Mouse (Mus musculus) ES-Bruce4 (cell line): Measurements from ENCODE around the gene Nmnat2. TPM values are rescaled to one million over a fixed set of nuclear protein-coding genes. Genes with fewer than 3 reads are reported as not detected.
A peak's percentile ranks its signal among the peaks of the same experiment; 100 is the strongest.

Source experiments
- H3K27ac ChIP-seq: 2 replicates; pipeline ENCODE4 v1.5.1; 2012; ENCODE audit warnings: low read length, inconsistent platforms; ENCODE audit not compliant: insufficient read depth
- H3K27me3 ChIP-seq: 2 replicates; pipeline ENCODE4 v1.6.1; 2012; ENCODE audit warnings: mild to moderate bottlenecking, low read length, inconsistent platforms; ENCODE audit not compliant: control insufficient read depth, poor library complexity, insufficient read depth, severe bottlenecking
- H3K36me3 ChIP-seq: 2 replicates; pipeline ENCODE4 v1.6.1; 2012; ENCODE audit warnings: inconsistent platforms, mild to moderate bottlenecking, low read length, moderate library complexity; ENCODE audit not compliant: control insufficient read depth, poor library complexity, insufficient read depth, severe bottlenecking
- H3K4me1 ChIP-seq: one replicate; pipeline ENCODE4 v1.8.1; 2011; ENCODE audit warnings: low read length; ENCODE audit not compliant: control insufficient read depth, insufficient read depth
- H3K4me3 ChIP-seq: 2 replicates; pipeline ENCODE4 v1.5.1; 2011; ENCODE audit warnings: low read depth, mild to moderate bottlenecking, low read length
- H3K9ac ChIP-seq: 2 replicates; pipeline ENCODE4 v1.6.1; 2012; ENCODE audit warnings: low read depth, mild to moderate bottlenecking, inconsistent platforms; ENCODE audit not compliant: poor library complexity, severe bottlenecking
- H3K9me3 ChIP-seq: replicated peaks from 2 replicates; pipeline ENCODE4 v1.6.1; 2012; ENCODE audit warnings: mild to moderate bottlenecking, low read length, inconsistent platforms; ENCODE audit not compliant: control insufficient read depth, poor library complexity, insufficient read depth, severe bottlenecking
- CTCF ChIP-seq: IDR thresholded peaks from one replicate; pipeline ENCODE4 v1.8.1; 2011; ENCODE audit warnings: low read depth, low read length
- EP300 ChIP-seq: IDR thresholded peaks from 2 replicates; pipeline ENCODE4 v1.6.1; 2011; ENCODE audit warnings: low read depth, low read length; ENCODE audit not compliant: insufficient read depth
- POLR2A ChIP-seq: IDR thresholded peaks from one replicate; pipeline ENCODE4 v1.8.1; 2011; ENCODE audit warnings: low read length; ENCODE audit not compliant: insufficient read depth
- polyA plus RNA-seq: library from polyadenylated mRNA; stranded (reverse); fragments of >200 nt; gene quantifications from 2 replicates; pipeline ENCODE4 v1.2.4, GENCODE M21; 2011; ENCODE audit warnings: low read depth; ENCODE audit not compliant: missing spikeins, insufficient read depth, insufficient read length

Nmnat2 gene
- polyA plus RNA-seq, 1 experiment: 35.6 TPM

DNA sequence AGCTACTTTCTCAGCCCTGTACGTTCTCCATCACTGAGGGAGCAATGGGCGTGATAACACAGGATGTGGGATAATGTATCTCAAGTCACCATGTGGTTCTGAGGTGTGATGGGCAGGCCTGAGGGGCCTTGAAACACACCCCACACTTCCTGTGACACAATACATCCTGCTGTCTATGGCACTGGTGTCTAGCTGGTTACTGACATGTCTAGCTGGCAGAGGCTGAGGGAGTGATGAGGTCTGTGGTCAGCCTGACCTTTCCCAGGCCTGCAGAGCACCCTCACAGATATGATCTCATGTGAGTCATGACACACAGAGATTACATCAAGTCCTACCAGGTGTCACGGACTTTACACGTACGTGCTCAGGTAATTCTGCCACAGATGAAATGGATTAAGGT is 130.4 kb downstream of the Nmnat2 start:
- Histone ChIP-seq H3K9ac (no peak overlapping the region), H3K4me1 (peaks cover 3% of the 10 kb centered on the region)
- no peak for TF ChIP-seq CTCF
- no peak for TF ChIP-seq POLR2A
- TF ChIP-seq EP300: no peak

DNA sequence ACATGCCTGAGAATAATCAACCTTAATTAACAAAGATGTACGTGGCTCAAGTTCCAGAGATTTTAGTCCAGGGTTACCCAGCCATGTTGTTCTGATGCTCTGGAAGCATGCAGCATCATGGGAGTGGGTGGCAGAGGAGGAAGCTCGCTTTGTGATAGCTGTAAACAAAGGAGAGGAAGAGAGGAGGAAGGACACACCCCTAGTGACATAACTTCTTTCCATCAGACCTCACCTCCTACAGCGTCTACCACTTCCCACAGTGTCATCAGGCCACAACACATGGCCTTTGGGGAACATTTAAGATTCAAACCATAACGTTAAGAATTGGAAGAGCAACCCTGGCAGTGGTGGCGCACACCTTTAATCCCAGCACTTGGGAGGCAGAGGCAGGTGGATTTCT is 133.0 kb downstream of the Nmnat2 start:
- no peak overlapping the region for H3K9ac ChIP-seq
- no peaks in the 10 kb centered on the region for H3K36me3 ChIP-seq
- TF ChIP-seq CTCF (no peak), EP300 (no peak), POLR2A (no peak)

More for the DNA sequence above, 130.4 kb downstream of the Nmnat2 start:
- H3K27me3 ChIP-seq: no peaks in the 10 kb centered on the region
- H3K4me3 ChIP-seq: no peak overlapping the region
- no peaks in the 10 kb centered on the region for H3K36me3 ChIP-seq
- no peak overlapping the region for H3K27ac ChIP-seq
- H3K9me3 ChIP-seq: no peaks in the 10 kb centered on the region

DNA sequence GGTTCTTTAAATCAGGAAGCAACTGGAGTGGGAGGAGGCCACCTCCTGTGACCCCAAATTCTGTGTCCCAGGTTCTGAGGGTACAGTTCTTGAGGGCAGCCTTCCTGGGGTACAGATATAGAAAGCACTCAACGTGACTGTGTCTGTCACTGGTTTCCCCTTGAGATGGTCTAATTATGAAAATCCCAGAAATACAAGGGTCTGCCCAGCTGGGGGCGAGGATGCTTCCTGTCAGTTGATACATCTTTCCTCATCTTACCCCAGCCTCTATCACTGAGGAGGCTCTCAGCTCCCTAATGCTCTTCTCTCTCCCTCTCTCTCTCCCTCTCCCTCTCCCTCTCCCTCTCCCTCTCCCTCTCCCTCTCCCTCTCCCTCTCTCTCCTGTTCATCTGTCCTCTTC is 135.3 kb downstream of the Nmnat2 start:
- peak overlapping the region; percentile 96; the same call in 1 of the 2 replicates for H3K27ac ChIP-seq
- 0 out of 2 replicates have a peak overlapping the region, but pooled peaks have one; percentile 34 for H3K9ac ChIP-seq
- no peaks in the 10 kb centered on the region for H3K9me3 ChIP-seq
- TF ChIP-seq POLR2A: no peak
- no peak for TF ChIP-seq EP300
- no peak for TF ChIP-seq CTCF
- H3K4me1 ChIP-seq: peaks cover 3% of the 10 kb centered on the region
- no peak overlapping the region for H3K4me3 ChIP-seq
- H3K27me3 ChIP-seq: no peaks in the 10 kb centered on the region
- no peaks in the 10 kb centered on the region for H3K36me3 ChIP-seq

More for the DNA sequence above, 133.0 kb downstream of the Nmnat2 start:
- Histone ChIP-seq H3K27ac (no peak overlapping the region), H3K4me3 (no peak overlapping the region), H3K27me3 (no peaks in the 10 kb centered on the region), H3K4me1 (peaks cover 3% of the 10 kb centered on the region), H3K9me3 (no peaks in the 10 kb centered on the region)

DNA sequence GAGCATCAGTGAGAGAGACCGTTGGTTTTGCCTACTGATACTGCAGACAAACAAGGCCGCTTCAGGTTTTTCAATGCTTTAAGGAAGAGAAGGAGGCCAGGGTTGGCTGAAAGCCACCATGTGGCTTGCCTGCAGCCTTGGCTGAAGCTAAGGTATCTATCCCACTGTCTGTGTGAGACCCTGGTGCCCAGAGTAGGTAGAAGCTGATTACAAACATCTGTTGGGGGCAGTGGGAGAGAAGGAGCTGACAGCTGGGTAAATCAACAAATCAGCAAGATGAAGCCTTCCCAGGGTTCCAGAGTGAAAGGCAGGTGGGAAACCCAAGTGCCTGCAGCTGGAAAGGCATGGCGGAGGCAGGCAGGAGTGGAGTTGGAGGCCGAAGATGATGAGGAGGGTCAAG is 136.0 kb downstream of the Nmnat2 start:
- no peaks in the 10 kb centered on the region for H3K27me3 ChIP-seq
- H3K36me3 ChIP-seq: no peaks in the 10 kb centered on the region
- no peaks in the 10 kb centered on the region for H3K9me3 ChIP-seq
- TF ChIP-seq EP300 (no peak), CTCF (no peak), POLR2A (no peak)
- H3K4me1 ChIP-seq: peaks cover 3% of the 10 kb centered on the region
- H3K4me3 ChIP-seq: no peak overlapping the region
- H3K9ac ChIP-seq: peak overlapping the region; percentile 34; the same call in 1 of the 2 replicates
- peak overlapping the region; percentile 96 for H3K27ac ChIP-seq

DNA sequence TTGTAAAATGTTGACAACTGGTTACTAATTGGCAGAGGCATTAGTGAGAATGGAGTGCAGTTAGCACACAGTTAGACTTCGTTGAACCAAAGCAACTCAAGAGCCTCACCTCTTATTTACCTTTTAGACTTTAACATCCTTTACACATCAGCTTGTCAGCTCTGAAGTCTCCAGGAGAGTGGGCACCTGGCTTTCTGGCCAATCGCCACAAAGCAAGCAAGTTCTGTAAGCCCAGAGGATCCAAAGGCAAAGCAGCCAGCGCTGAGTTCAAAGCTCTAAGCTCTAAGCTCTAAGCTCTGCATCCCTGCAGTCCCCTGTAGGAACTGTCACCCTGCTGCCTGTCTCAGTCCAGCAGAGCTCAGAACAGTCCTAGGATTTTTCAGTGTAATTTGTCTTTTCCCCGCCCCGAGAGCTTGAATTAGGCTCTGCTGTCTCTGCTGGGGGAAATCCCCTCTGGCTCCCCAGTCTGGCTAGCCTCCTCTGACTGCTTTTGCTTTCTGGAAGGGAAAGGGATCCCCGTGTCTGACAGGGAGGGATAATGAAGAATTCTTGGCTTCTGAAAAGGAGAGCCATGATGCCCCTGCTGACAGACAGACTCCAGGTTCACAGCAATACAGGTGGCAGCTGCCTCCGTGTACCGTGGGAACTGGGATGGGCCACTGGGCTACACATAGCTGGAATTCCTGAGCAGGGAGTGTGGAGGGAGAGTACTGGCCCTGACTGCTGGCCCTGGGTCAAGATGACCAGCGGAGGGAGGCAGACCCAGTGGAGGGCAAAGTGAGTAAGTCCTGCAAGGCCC is 136.8 kb downstream of the Nmnat2 start:
- peaks cover under 1% of the 10 kb centered on the region for H3K4me1 ChIP-seq
- H3K27ac ChIP-seq: peak overlapping the region; percentile 96
- TF ChIP-seq CTCF: no peak
- TF ChIP-seq EP300: peak; percentile 90
- peak overlapping the region; percentile 34 for H3K9ac ChIP-seq
- H3K27me3 ChIP-seq: no peaks in the 10 kb centered on the region
- no peak overlapping the region for H3K4me3 ChIP-seq
- H3K36me3 ChIP-seq: no peaks in the 10 kb centered on the region
- no peaks in the 10 kb centered on the region for H3K9me3 ChIP-seq

DNA sequence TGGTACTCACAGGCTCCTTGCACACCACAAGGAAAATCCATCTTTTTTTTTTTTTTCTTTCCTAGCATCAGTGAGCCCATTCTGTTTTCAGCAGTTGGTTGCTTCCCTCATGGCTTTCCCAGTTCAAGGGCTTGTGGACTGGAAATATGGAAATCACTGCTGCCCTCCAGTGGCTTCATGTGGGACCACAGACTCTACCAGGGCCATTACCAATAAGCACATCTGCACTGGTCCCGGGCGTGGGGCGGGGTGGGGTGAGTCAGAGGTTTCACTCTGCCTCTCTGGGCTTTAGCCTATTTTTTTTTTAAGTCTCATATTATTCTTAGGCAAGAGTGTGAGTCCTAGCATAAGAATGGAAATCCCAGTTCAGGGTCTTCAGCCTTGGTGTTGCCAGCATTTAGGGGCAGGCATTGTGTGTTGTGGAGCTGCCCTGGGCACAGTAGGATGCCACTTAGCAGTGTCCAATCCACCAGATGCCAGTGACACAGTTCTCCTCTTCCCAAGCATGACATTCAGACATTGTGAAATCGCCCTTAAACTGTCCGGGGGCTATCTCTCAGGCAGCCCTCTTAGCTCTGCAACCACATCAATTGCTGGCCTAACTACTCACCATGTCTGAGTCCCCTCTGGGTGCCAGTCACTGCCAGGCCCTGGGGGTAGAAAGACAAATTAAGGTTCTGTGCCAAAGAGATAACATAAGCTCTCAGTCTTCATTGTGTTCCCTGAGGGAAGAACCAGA is 137.6 kb downstream of the Nmnat2 start:
- H3K36me3 ChIP-seq: no peaks in the 10 kb centered on the region
- no peak overlapping the region for H3K4me3 ChIP-seq
- H3K27ac ChIP-seq: peak overlapping the region; percentile 96
- no peaks in the 10 kb centered on the region for H3K9me3 ChIP-seq
- TF ChIP-seq EP300 (no peak), POLR2A (no peak), CTCF (peak; percentile 59)
- no peaks in the 10 kb centered on the region for H3K27me3 ChIP-seq
- H3K9ac ChIP-seq: peak overlapping the region; percentile 34
- peaks cover 1% of the 10 kb centered on the region for H3K4me1 ChIP-seq
